Mouse (Mus musculus) bone marrow macrophage, adult 2 months (primary cell): ENCODE data around the gene Ddn.

ENCODE experiments used
- CTCF ChIP-seq: IDR thresholded peaks from 2 replicates; pipeline ENCODE4 v1.5.1; 2012; ENCODE audit warnings: low read depth, mild to moderate bottlenecking, low read length, moderate library complexity
- POLR2A ChIP-seq: IDR thresholded peaks from 2 replicates; pipeline ENCODE4 v1.6.1; 2012; ENCODE audit warnings: mild to moderate bottlenecking, low read depth, low read length, borderline replicate concordance

GRCm38 (mm10) chr15:98792233-98793020, 16.9 kb downstream of the Ddn start:
- TF ChIP-seq CTCF (no peak), POLR2A (no peak)
